Mouse (Mus musculus) limb, embryonic 11.5 days (tissue): ENCODE measurements around the gene Tmem91. TPM values are rescaled to one million over a fixed set of nuclear protein-coding genes. Genes with fewer than 3 reads are reported as not detected.

Source experiments
- ATAC-seq: fragments of 200-750 bp; cut with Nextera tagmentation; 2 replicates; pipeline ENCODE4 v1.8.0; 2017; ENCODE audit warnings: low read depth; ENCODE audit not compliant: insufficient number of reproducible peaks, low FRiP score, low TSS enrichment
- DNase-seq: peaks from one replicate; pipeline ENCODE4 v3.0.0-alpha.2; 2015; ENCODE audit warnings: low spot score
- H3K27ac ChIP-seq: fragments of 300-500 bp; sonication (generic); replicated peaks from 2 replicates; pipeline ENCODE4 v1.5.1; 2014; ENCODE audit warnings: low read depth, mild to moderate bottlenecking, low read length
- H3K27me3 ChIP-seq: fragments of 300-500 bp; sonication (generic); 2 replicates; pipeline ENCODE4 v1.6.1; 2014; ENCODE audit warnings: mild to moderate bottlenecking, low read length, mixed read lengths; ENCODE audit not compliant: control insufficient read depth, insufficient read depth
- H3K36me3 ChIP-seq: fragments of 300-500 bp; sonication (generic); 2 replicates; pipeline ENCODE4 v1.6.1; 2014; ENCODE audit warnings: mild to moderate bottlenecking, low read length, moderate library complexity, mixed read lengths; ENCODE audit not compliant: control insufficient read depth, insufficient read depth
- H3K4me1 ChIP-seq: fragments of 300-500 bp; sonication (generic); 2 replicates; pipeline ENCODE4 v1.6.1; 2014; ENCODE audit warnings: low read length, mixed read lengths; ENCODE audit not compliant: control insufficient read depth, insufficient read depth
- H3K4me2 ChIP-seq: fragments of 300-500 bp; sonication (generic); 2 replicates; pipeline ENCODE4 v1.6.1; 2014; ENCODE audit warnings: low read depth, mild to moderate bottlenecking, moderate library complexity; ENCODE audit not compliant: severe bottlenecking
- H3K4me3 ChIP-seq: fragments of 300-500 bp; sonication (generic); 2 replicates; pipeline ENCODE4 v1.5.1; 2014; ENCODE audit warnings: low read depth, low read length
- H3K9ac ChIP-seq: fragments of 300-500 bp; sonication (generic); 2 replicates; pipeline ENCODE4 v1.6.1; 2014; ENCODE audit warnings: mild to moderate bottlenecking, low read length
- H3K9me3 ChIP-seq: fragments of 300-500 bp; sonication (generic); 2 replicates; pipeline ENCODE4 v1.6.1; 2016; ENCODE audit warnings: low read length; ENCODE audit not compliant: control insufficient read depth
- WGBS: fragments of 180-500 bp; shearing (Covaris S2); extraction: QIAGEN DNeasy Blood & Tissue Kit; methylation state at CpG from one replicate; pipeline ENCODE4 v1.1.7; 2014; 5-methylcytosine and 5-hydroxymethylcytosine counted together
- polyA plus RNA-seq: library from polyadenylated mRNA; unstranded; fragments of >200 nt; fragmentation: Nextera tagmentation; extraction: Ambion mirVana; gene quantifications from 2 replicates; pipeline ENCODE4 v1.2.1, GENCODE M21; 2014

Tmem91 gene
- polyA plus RNA-seq, 1 experiment from 2014 or later: 1.7 TPM

DNA sequence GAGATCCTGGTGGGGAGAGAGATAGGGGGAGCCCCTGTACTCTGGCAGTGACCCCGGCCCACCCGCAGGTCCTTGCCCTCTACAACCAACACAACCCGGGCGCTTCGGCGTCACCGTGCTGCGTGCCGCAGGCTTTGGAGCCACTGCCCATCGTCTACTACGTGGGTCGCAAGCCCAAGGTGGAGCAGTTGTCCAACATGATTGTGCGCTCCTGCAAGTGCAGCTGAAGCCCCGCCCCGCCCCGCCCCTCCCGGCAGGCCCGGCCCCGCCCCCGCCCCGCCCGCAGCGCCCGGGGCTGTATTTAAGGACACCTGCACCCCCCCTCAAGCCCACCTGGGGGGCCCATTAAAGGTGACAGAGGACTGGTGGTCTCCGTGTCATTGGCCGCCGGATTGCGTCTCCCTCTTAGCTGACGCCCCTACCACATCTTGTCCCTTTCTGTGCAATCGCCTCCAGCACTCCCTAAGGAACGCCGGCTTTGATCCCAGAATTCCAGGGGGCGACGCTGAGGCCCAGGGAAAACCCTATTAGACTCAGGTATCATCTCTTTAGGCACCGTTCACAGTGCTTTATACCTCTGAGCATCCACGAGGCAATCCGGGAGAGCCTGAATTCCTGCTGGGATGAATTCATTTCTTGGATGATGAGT is 29.9 kb upstream of the Tmem91 start:
- no peaks in the 10 kb centered on the region for H3K36me3 ChIP-seq
- no peaks in the 10 kb centered on the region for H3K27me3 ChIP-seq
- WGBS: 3% methylated on average over 32 of the region's 37 CpGs
- 0 out of 2 replicates have a peak, but pooled peaks cover 3% of the 10 kb centered on the region for H3K9me3 ChIP-seq
- peak overlapping the region; percentile 24 for H3K4me3 ChIP-seq
- H3K4me1 ChIP-seq: peaks cover 15% of the 10 kb centered on the region
- DNase-seq: peak; percentile 48
- peak overlapping the region; percentile 50 for H3K4me2 ChIP-seq
- no peak overlapping the region for H3K9ac ChIP-seq
- ATAC-seq: no peak
- no peak overlapping the region for H3K27ac ChIP-seq

DNA sequence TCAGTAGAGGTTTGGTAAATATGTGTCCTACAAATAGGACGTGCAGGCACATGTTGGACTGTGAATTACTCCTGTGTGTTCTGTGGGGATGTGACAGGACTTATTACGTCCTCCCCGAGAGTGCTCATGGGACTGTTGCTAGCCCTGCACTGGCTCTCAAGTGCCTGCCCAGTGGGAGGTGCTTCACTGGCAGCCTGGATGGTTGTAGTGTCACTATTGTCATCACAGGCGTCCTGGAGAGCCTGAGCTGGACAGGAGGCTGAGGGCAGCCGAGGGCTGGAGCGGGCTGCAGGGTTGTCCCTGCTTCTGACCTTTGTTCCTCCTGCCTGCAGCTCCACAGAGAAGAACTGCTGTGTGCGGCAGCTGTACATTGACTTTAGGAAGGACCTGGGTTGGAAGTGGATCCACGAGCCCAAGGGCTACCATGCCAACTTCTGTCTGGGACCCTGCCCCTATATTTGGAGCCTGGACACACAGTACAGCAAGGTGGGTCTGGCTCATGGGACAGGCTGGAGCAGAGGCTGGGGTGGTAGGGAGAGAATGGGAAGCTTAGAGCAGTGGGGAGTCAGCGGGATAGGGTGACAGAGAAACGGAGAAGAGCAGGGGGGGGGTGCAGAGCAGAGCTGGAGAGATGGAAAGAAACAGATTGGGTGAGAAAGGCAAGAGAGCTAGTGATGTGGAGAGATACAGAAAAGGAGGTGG is 29.0 kb upstream of the Tmem91 start:
- Histone ChIP-seq H3K27me3 (no peaks in the 10 kb centered on the region), H3K4me3 (no peak overlapping the region), H3K9ac (no peak overlapping the region), H3K4me1 (peaks cover 14% of the 10 kb centered on the region), H3K4me2 (no peak overlapping the region), H3K9me3 (0 out of 2 replicates have a peak, but pooled peaks cover 3% of the 10 kb centered on the region), H3K27ac (no peak overlapping the region), H3K36me3 (no peaks in the 10 kb centered on the region)
- 33% methylated on average over 10 of the region's 10 CpGs for WGBS
- ATAC-seq: no peak
- DNase-seq: no peak

GRCm38 (mm10) chr7:25702350-25702749 is 27.4 kb upstream of the Tmem91 start:
- ATAC-seq: no peak
- Histone ChIP-seq H3K4me2 (no peak overlapping the region), H3K4me3 (no peak overlapping the region), H3K9me3 (0 out of 2 replicates have a peak, but pooled peaks cover 3% of the 10 kb centered on the region), H3K27ac (no peak overlapping the region), H3K4me1 (peaks cover 3% of the 10 kb centered on the region), H3K27me3 (no peaks in the 10 kb centered on the region), H3K9ac (no peak overlapping the region), H3K36me3 (no peaks in the 10 kb centered on the region)
- 98% methylated on average over 2 of the region's 2 CpGs for WGBS
- DNase-seq: no peak

- no peaks in the 10 kb centered on the region for H3K27me3 ChIP-seq
- no peak overlapping the region for H3K4me2 ChIP-seq
- ATAC-seq: no peak
- DNase-seq: no peak
- WGBS: 75% methylated on average over 12 of the region's 12 CpGs
- 0 out of 2 replicates have a peak, but pooled peaks cover 3% of the 10 kb centered on the region for H3K9me3 ChIP-seq
- H3K4me3 ChIP-seq: no peak overlapping the region
- H3K4me1 ChIP-seq: peaks cover 3% of the 10 kb centered on the region; the same call in 1 of the 2 replicates
- no peaks in the 10 kb centered on the region for H3K36me3 ChIP-seq
- H3K27ac ChIP-seq: no peak overlapping the region
- no peak overlapping the region for H3K9ac ChIP-seq
Observed at GRCm38 (mm10) chr7:25700732-25701131, 25.8 kb upstream of the Tmem91 start.

DNA sequence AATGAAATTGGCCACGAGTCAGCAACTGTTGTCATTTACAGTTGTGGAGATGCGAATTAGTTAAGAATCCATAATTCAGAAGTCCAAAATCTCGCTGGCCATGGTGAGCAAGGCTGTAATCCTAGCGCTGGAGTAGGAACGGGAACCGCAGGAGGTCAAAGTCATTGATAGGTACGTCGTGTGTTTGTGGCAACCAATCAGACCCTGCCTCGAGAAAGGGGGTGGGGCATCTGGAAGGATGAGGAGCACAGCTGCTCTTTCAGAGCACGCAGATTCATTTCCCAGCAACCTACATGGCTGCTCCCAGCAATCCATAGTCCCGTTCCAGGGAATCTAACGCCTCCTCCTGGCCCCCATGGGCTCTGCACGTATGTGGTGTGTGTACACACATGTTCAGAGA is 24.9 kb upstream of the Tmem91 start:
- DNase-seq: no peak
- 54% methylated on average over 13 of the region's 13 CpGs for WGBS
- Histone ChIP-seq H3K27me3 (no peaks in the 10 kb centered on the region), H3K36me3 (no peaks in the 10 kb centered on the region), H3K4me2 (no peak overlapping the region), H3K9me3 (0 out of 2 replicates have a peak, but pooled peaks cover 3% of the 10 kb centered on the region), H3K4me1 (peaks cover 3% of the 10 kb centered on the region; the same call in 1 of the 2 replicates), H3K4me3 (no peak overlapping the region), H3K9ac (no peak overlapping the region), H3K27ac (no peak overlapping the region)
- ATAC-seq: no peak

- Histone ChIP-seq H3K9me3 (no peaks in the 10 kb centered on the region), H3K4me1 (0 out of 2 replicates have a peak, but pooled peaks cover 3% of the 10 kb centered on the region), H3K27ac (no peak overlapping the region), H3K27me3 (peaks cover 13% of the 10 kb centered on the region), H3K4me2 (no peak overlapping the region), H3K36me3 (no peaks in the 10 kb centered on the region), H3K4me3 (no peak overlapping the region), H3K9ac (no peak overlapping the region)
- DNase-seq: no peak
- WGBS: 74% methylated on average over 8 of the region's 8 CpGs
- ATAC-seq: no peak
Observed at GRCm38 (mm10) chr7:25694104-25694503, 19.1 kb upstream of the Tmem91 start.

DNA sequence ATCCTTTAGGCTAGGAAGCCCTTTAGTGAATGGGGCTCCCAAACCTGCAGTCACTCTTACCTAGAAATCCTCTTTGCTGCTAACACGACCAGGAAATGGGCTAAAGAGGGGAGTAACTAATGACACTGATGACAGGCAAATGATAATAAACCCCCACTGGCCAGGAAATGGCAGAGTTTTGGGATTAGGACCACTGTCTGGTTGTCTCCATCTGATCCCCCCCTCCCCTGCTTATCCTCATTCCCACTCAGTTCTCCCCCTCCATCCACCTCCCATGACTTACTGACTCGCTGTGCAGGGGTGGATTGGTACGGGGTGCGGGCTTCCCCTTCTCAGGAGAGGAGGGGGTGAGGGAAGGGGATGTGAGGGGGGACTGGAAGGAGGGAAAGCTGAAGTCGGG is 15.1 kb upstream of the Tmem91 start:
- H3K4me1 ChIP-seq: peaks cover 11% of the 10 kb centered on the region; the same call in 1 of the 2 replicates
- H3K36me3 ChIP-seq: no peaks in the 10 kb centered on the region
- no peak for ATAC-seq
- peaks cover 45% of the 10 kb centered on the region for H3K27me3 ChIP-seq
- H3K9ac ChIP-seq: no peak overlapping the region
- no peak overlapping the region for H3K27ac ChIP-seq
- no peak for DNase-seq
- 45% methylated on average over 5 of the region's 5 CpGs for WGBS
- H3K4me3 ChIP-seq: no peak overlapping the region
- peak overlapping the region; percentile 86; the same call in 1 of the 2 replicates for H3K4me2 ChIP-seq
- H3K9me3 ChIP-seq: no peaks in the 10 kb centered on the region

GRCm38 (mm10) chr7:25689603-25690021 is 14.6 kb upstream of the Tmem91 start:
- no peaks in the 10 kb centered on the region for H3K9me3 ChIP-seq
- ATAC-seq (no peak), DNase-seq (no peak)
- no peak overlapping the region for H3K27ac ChIP-seq
- peak overlapping the region; percentile 46 for H3K4me3 ChIP-seq
- H3K4me2 ChIP-seq: peak overlapping the region; percentile 86
- WGBS: 11% methylated on average over 12 of the region's 12 CpGs
- H3K4me1 ChIP-seq: peaks cover 11% of the 10 kb centered on the region; the same call in 1 of the 2 replicates
- H3K9ac ChIP-seq: no peak overlapping the region
- H3K27me3 ChIP-seq: peaks cover 45% of the 10 kb centered on the region
- H3K36me3 ChIP-seq: no peaks in the 10 kb centered on the region
